Mouse (Mus musculus): ENCODE measurements around the gene Aplf.

DNA sequence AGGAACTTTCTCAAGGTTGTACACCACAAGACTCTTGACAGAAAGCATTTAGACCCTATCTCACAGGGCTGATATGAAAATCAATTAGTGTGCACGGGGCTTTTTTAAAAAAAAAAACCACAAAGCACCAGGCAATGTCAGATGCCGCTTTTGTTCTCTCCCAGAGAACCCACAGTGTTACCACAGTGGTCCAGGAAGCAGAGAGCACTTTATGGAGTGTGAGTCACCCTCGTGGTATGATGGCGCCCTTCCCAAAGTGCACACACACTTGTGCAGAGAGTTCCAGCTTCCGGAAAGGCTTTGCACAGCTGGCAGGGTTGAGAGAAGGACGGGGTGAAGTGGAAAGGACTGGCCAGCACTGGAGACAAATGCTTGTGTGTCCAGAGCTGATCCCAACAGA is 89.5 kb downstream of the Aplf start:
- TF ChIP-seq POLR2A (IDR thresholded peaks at IDR 0.05; ENCODE audit: control insufficient read depth, low read depth, low read length) (no peak), CTCF (IDR thresholded peaks at IDR 0.05; ENCODE audit: control insufficient read depth, insufficient read depth, insufficient replicate concordance, low read depth, low read length) (no peak)
